Mouse (Mus musculus): ENCODE results near the gene Gm11627.

DNA sequence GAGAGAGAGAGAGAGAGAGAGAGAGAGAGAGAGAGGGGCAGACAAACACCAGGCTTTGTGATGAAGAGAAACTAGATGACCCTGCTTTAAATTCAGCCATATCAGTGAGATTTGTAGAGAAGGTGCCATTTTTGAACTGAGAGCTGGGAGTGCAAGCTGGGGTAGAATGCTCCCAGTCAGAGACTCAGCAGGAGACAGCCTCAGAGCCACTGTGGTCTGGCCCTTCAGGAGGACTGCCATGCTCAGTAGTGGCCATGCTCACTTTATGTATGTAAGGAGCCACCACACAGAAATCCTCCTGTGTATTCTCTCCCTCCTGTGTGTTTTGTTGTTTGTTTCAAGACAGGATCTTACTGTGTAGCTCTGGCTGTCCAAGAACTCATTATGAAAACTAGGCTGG is 13.5 kb downstream of the Gm11627 start:
- TF ChIP-seq CTCF (IDR thresholded peaks at IDR 0.05; ENCODE audit: low read depth) (no peak), EP300 (IDR thresholded peaks at IDR 0.05; ENCODE audit: low read depth) (no peak)

Measured in liver, postnatal 0 days (tissue).